Mouse (Mus musculus) 416B (cell line): ENCODE results near the gene Tbx10.
"Not testable (repeated sequence)": the region's sequence is repeated elsewhere in the genome, so short reads cannot be mapped to it uniquely, and the experiment has no call there.

Source experiments
- DNase-seq: peaks from one replicate; pipeline ENCODE4 v3.0.0; 2011; ENCODE audit warnings: low read depth

Gene Tbx10

GRCm38 (mm10) chr19:3992416-3992815 is at the start of gene Tbx10:
TSS of gene Tbx10 (plus strand) at chr19:3992752.
- DNase-seq: no peak

- no peak for DNase-seq
Observed at GRCm38 (mm10) chr19:3942986-3943735, 49.4 kb upstream of the Tbx10 start.

DNA sequence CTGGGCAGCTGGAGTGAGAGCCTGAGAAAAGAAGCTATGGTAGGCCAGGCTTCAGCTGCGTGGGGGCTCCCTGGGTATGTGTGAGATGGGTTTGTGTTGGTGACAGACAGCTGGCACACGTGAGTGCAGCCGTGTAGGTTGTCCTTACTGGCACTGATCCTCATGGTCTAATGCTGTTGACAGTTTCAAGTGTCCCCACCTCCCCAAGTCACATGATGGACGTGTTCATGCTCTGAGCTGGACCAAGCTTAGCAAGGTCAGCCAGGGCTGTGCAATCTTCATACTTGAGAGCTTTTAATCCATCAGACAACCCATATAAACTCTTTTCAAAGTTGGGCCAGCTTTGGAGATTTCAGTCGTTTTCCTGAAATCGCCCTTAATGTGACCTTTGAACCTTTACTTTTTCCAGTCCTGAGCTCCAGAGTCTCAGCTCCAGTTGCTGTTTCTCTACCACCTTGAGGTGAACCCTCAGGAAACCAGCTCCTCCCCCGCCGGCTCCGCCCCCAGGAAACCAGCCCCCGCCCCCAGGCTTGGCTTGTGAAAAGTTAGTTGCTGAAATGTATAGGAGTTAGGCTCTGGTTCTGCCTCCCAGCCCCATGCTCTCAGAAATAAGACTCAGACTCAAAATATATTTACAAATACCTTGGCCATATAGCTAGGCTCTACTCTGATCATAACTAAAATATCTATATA is 46.5 kb upstream of the Tbx10 start:
- DNase-seq: peak; percentile 55

DNA sequence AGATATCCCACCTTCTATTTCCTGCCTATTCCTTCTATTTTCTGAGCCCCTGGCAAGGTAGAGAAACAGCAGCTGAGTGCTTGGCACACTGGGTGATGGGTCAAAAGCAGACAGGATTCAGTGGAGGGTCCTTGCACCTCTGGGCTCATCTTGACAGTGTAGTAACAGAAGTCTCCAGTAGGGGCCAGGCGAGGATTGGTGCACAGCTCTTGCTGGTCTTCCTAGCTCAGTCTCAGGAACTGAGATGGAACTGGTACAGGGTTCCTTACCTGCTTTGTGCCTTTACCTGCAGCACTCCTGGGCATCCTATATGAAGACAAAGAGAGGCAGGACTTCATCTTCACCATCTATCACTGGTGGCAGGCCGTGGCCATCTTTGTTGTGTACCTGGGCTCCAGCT is 45.8 kb upstream of the Tbx10 start:
- peak; percentile 63 for DNase-seq

GRCm38 (mm10) chr19:3947813-3948212 is 44.7 kb upstream of the Tbx10 start:
- DNase-seq: no peak

- DNase-seq: no peak
Observed at GRCm38 (mm10) chr19:3948546-3948945, 44.0 kb upstream of the Tbx10 start.

- DNase-seq: no peak
Observed at GRCm38 (mm10) chr19:3950331-3950730, 42.2 kb upstream of the Tbx10 start.

DNA sequence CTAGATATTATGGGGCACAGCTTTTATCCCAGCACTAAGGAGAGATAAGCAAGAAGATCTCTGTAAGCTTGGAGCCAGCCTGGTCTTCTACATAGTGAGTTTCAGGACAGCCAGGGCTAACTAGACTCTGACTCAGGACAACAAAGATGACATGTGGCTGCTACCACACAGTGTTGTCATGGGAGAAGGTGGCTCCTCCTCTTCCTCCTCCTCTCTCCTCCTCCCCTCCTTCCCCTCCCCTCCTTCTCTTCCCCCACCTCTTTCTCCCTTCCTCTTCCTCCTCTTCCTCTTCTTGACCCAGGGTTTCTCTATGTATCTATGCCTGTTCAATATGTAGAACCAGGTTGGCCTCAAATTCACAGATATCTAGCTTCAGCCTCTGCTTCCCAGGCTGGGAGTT is 41.1 kb upstream of the Tbx10 start:
- DNase-seq: no peak

- DNase-seq: no peak
Observed at GRCm38 (mm10) chr19:3952099-3952498, 40.5 kb upstream of the Tbx10 start.

- DNase-seq: no peak
Observed at GRCm38 (mm10) chr19:3955033-3955432, 37.5 kb upstream of the Tbx10 start.

- no peak for DNase-seq
Observed at GRCm38 (mm10) chr19:3955804-3956203, 36.7 kb upstream of the Tbx10 start.

DNA sequence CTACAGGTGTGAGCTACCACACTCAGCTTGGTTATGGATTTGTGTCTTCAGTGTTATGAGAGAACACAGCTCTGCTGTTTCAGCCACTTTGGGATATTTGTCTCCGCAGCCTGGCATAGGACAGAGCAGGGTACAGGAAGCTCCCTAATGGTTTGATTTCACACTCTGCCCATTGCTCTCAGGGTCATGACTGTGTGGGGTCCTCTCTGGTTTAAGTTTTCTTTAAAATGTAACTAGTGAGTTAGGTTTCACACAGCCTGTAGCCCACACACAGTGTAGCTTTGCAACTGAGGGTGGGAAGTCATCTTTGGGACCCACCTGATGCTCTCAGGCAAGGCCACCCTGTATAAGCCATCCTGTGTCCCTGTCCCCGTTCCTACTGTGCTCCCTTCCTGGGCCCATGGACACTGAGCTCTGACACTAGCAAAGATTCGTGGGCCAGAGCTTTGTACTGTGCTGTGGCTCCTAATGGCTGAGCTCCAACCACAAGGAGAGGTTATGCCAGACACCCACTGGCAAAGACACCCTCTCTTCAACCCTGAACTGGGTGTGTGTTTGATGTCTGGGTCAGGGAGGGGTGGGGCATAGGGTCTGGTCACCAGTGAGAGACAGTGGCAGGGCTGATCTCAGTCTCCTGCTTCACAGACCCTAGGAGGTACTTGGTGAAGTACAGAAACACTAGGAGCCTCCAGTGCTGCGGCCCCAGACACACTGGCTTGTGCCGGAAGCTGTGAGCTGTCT is 35.1 kb upstream of the Tbx10 start:
- DNase-seq: not testable (repeated sequence)

DNA sequence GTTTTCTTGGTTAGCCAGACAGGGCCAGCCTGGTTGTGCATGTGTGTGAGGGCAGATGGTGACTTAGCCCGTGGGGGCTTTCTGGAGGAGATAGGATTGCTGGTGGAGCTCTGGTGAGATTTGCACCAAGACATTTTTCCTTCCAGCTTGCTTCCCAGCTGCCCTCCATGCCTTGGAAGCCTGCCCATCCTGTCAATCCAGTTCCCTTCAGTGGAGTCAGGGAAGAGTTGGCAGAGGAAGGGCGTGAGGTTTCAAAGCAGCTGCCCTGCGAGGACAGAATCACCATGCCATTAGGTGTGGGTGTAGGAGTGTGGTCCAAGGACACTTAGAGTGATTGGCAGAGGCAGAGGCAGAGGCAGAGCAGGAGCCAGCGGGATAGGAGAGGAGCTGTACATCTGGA is 34.1 kb upstream of the Tbx10 start, which contains the start of gene Aldh3b3:
Gene Aldh3b3, plus strand, starts transcription at position 176 of the 400 bp plus-strand sequence.
- DNase-seq: no peak

GRCm38 (mm10) chr19:3959030-3959429 is 33.5 kb upstream of the Tbx10 start:
- DNase-seq: no peak

DNA sequence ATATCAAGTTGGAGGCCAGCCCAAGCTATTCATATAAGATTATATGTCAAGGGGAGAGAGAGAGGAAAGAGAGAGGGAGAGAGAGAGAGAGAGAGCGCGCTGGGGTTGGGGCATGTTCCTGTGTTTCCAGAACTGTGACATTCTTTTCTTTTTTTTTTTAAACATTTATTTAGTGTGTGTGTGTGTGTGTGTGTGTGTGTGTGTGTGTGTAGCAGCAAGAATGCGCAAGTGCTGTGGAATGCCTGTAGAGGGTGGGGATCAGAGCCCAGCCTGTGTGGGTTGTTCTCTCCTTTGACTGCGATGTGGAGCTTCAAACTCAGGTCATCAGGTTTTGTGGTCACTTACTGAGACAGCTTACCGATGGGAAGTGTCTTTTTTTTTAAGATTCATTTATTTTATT is 32.3 kb upstream of the Tbx10 start:
- no peak for DNase-seq

DNA sequence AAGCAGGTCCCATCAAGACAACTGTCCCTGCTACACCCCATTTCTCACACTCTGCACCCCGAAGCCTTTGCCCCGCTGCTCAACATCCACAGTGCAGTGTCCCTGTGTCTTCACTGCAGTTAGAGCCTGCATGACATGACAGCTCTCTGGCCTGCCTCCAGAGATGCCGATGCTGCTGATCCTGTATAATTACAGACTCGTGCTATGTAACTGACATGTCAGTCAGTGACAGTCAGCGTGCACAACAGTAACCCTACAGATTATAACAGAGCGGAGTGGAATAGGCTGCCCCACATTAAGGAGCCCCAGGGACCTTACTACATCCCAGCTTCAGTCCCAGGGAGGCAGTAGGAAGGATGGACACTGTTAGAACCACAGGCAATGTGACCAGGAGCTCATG is 30.7 kb upstream of the Tbx10 start:
- DNase-seq: not testable (repeated sequence)

DNA sequence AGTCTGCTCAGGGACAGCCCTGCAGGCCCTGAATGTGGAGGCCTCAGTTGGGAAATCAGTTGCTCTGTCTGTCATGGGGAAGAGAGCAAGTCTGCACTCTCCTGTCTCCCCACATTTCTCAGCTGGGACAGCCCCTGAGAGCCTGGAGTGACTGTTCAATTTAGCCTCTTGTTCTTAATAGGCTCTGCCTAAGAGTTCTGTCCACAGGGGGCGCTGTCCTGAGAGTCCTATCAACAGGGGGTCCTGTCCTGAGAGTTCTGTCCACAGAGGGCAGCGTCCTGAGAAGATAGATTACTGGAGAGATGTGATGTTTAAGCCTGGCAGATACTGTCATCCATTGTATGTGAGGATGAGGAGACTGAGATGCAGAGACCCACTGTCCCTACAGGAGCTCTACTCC is 30.1 kb upstream of the Tbx10 start:
- peak; percentile 57 for DNase-seq

- peak; percentile 63 for DNase-seq
Observed at GRCm38 (mm10) chr19:3964030-3964429, 28.5 kb upstream of the Tbx10 start.

DNA sequence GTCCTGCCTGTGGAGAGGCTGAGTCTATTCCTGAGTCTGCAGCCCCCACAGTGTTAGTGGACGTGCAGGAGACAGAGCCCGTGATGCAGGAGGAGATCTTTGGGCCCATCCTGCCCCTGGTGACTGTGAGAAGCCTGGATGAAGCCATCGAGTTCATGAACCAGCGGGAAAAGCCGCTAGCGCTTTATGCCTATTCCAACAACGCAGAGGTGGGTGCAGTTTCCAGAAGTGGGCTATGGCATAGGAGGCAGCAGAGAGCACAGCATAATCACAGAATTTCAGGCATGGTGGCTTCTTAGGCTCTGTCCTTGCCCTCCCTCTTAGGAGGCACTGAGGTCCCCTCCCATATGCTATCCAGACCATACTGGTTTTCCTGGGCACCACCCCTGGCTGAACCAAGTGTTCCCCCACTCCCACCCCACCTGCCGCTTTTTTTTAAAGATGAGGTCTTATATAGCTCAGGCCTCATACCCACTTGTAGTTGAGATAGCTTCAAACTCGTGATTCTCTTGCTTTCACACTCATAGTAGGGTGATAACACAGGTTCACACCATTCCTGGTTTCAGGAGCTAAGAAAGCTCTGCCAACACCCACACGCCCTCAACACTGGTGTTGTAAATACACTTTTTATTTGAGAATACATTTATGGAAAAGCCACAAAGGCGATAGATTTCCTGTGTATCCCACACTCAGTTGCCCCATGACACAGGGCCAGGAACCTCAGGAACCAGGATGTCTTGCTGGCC is 26.0 kb upstream of the Tbx10 start:
- no peak for DNase-seq

GRCm38 (mm10) chr19:3967258-3967657 is 25.3 kb upstream of the Tbx10 start:
- DNase-seq: peak; percentile 49

- no peak for DNase-seq
Observed at GRCm38 (mm10) chr19:3972229-3972628, 20.3 kb upstream of the Tbx10 start, which contains the start of gene Aldh3b2. TSS of gene Aldh3b2 (plus strand) at chr19:3972328.

DNA sequence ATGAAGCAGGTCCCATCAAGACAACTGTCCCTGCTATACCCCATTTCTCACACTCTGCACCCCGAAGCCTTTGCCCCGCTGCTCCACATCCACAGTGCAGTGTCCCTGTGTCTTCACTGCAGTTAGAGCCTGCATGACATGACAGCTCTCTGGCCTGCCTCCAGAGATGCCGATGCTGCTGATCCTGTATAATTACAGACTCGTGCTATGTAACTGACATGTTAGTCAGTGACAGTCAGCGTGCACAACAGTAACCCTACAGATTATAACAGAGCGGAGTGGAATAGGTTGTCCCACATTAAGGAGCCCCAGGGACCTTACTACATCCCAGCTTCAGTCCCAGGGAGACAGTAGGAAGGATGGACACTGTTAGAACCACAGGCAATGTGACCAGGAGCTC is 17.9 kb upstream of the Tbx10 start:
- DNase-seq: not testable (repeated sequence)
